Mouse (Mus musculus): ENCODE measurements around the gene Ptprg.

DNA sequence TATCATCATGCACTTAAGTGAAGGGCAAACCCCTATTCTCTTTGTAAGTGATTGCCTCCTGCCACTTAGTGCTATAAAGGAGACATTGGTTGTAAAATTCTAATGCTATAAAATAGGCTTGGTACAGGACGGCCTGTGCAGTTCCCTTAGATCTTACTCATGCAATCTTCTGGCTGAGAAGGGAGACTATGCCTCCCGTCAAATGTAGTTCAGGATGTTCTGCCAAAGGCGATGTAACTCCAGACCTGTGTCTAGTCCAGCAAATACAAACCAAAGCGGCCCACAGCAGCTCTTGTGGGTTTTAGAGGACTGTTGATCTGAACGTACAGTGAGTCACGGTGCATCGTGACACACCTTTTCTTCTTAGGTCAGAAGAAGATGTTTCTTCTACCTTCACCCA lies 505.8 kb downstream of the Ptprg start:
- TF ChIP-seq CTCF (IDR thresholded peaks at IDR 0.05; ENCODE audit: low read depth) = no peak
- TF ChIP-seq EP300 (IDR thresholded peaks at IDR 0.05; ENCODE audit: low read depth) = no peak
